Mouse (Mus musculus) activated CD4-positive, CD25-positive, alpha-beta regulatory T cell, adult 4 months (primary cell): ENCODE data around the gene Ccdc152. TPM values are rescaled to one million over a fixed set of nuclear protein-coding genes. Genes with fewer than 3 reads are reported as not detected.

Source experiments
- polyA plus RNA-seq, 2 experiments: library from polyadenylated mRNA; unstranded; fragments of 100-300 nt; shearing (Covaris generic); gene quantifications; one replicate each; pipeline ENCODE4 v1.2.1; 2017

Gene Ccdc152
- polyA plus RNA-seq, 2 experiments from 2014 or later: 0.74 to 1.0 TPM

Other genes starting within 250 kb of the Ccdc152 start
- gene Selenop, start 35.0 kb downstream of the Ccdc152 start, polyA plus RNA-seq: 100 to 1,000 TPM; 139 to 155 TPM